Mouse (Mus musculus) hindbrain, embryonic 11.5 days (tissue): ENCODE measurements around the gene Anxa4. TPM values are rescaled to one million over a fixed set of nuclear protein-coding genes. Genes with fewer than 3 reads are reported as not detected.

Experiments used
- ATAC-seq: fragments of 200-750 bp; cut with Nextera tagmentation; 2 replicates; pipeline ENCODE4 v1.8.0; 2017; ENCODE audit warnings: mild to moderate bottlenecking, moderate TSS enrichment, moderate library complexity; ENCODE audit not compliant: low FRiP score
- DNase-seq: peaks from one replicate; pipeline ENCODE4 v3.0.0-alpha.2; 2015; ENCODE audit warnings: low spot score
- H3K27ac ChIP-seq: fragments of 300-500 bp; sonication (generic); 2 replicates; pipeline ENCODE4 v1.5.1; 2014; ENCODE audit warnings: mild to moderate bottlenecking, low read depth, low read length
- H3K27me3 ChIP-seq: fragments of 300-500 bp; sonication (generic); 2 replicates; pipeline ENCODE4 v1.6.1; 2014; ENCODE audit warnings: mild to moderate bottlenecking, low read length, moderate library complexity, mixed read lengths; ENCODE audit not compliant: control insufficient read depth, insufficient read depth
- H3K36me3 ChIP-seq: fragments of 300-500 bp; sonication (generic); 2 replicates; pipeline ENCODE4 v1.6.1; 2014; ENCODE audit warnings: mild to moderate bottlenecking, low read length, moderate library complexity, mixed read lengths; ENCODE audit not compliant: control insufficient read depth, insufficient read depth
- H3K4me1 ChIP-seq: fragments of 300-500 bp; sonication (generic); replicated peaks from 2 replicates; pipeline ENCODE4 v1.6.1; 2014; ENCODE audit warnings: low read length, mixed read lengths; ENCODE audit not compliant: control insufficient read depth, insufficient read depth
- H3K4me2 ChIP-seq: fragments of 300-500 bp; sonication (generic); replicated peaks from 2 replicates; pipeline ENCODE4 v1.6.1; 2014; ENCODE audit warnings: mild to moderate bottlenecking, low read depth, low read length
- H3K4me3 ChIP-seq: fragments of 300-500 bp; sonication (generic); 2 replicates; pipeline ENCODE4 v1.5.1; 2014; ENCODE audit warnings: low read depth, low read length
- H3K9ac ChIP-seq: fragments of 300-500 bp; sonication (generic); 2 replicates; pipeline ENCODE4 v1.6.1; 2014; ENCODE audit warnings: low read depth, low read length
- H3K9me3 ChIP-seq: fragments of 300-500 bp; sonication (generic); 2 replicates; pipeline ENCODE4 v1.6.1; 2016; ENCODE audit warnings: low read length; ENCODE audit not compliant: control insufficient read depth
- WGBS: fragments of 180-500 bp; shearing (Covaris S2); extraction: QIAGEN DNeasy Blood & Tissue Kit; methylation state at CpG from one replicate; pipeline ENCODE4 v1.1.7; 2014; 5-methylcytosine and 5-hydroxymethylcytosine counted together
- polyA plus RNA-seq: library from polyadenylated mRNA; unstranded; fragments of >200 nt; fragmentation: Nextera tagmentation; extraction: Ambion mirVana; gene quantifications from 2 replicates; pipeline ENCODE4 v1.2.1, GENCODE M21; 2014

Anxa4 gene
- polyA plus RNA-seq, 1 experiment from 2014 or later = 11.7 TPM

DNA sequence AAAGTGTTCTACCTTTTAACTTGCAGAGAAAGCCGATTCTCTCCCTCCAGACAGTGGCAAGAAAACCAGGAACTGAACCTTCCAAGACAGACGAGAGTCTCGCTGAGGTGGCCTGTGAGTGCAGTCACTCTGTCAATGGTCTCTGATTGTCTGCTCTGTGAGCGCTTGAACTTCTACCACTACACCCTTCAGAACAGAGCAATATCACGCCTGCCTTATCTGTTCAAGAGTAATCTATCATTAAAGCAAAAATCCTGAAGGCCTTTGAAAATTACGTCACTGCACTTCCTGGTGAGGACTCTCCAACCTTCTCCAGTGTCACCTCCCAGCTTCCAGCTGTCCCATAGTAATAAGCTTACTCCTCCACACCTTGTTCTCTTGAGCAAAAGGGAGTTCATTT lies 18.4 kb downstream of the Anxa4 start:
- no peaks in the 10 kb centered on the region for H3K4me1 ChIP-seq
- H3K9ac ChIP-seq = no peak overlapping the region
- no peak overlapping the region for H3K27ac ChIP-seq
- H3K36me3 ChIP-seq = no peaks in the 10 kb centered on the region
- H3K4me2 ChIP-seq = no peak overlapping the region
- ATAC-seq (no peak), DNase-seq (no peak)
- no peaks in the 10 kb centered on the region for H3K9me3 ChIP-seq
- 87% methylated on average over 6 of the region's 6 CpGs for WGBS
- H3K27me3 ChIP-seq = no peaks in the 10 kb centered on the region
- no peak overlapping the region for H3K4me3 ChIP-seq

DNA sequence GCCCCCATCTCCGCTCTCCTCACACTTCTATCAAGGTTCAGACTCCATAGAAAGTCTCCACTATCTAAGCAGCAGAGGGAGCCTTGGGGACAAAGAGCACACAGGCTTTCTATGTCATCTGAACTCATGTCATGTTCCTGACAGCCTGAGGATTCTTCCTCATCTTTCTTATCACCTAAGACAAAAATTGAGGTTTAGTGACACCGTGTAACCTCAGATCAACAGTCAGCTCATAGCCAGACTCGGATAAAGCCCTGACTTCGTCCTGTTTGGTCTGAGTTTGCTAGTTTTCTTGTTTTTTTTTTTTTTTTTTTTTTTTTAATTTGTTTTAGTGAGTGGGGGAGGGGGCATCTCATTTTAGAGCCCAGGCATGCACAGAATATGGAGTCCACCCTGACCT lies 19.6 kb downstream of the Anxa4 start:
- H3K4me3 ChIP-seq = no peak overlapping the region
- H3K4me2 ChIP-seq = no peak overlapping the region
- no peaks in the 10 kb centered on the region for H3K36me3 ChIP-seq
- DNase-seq (no peak), ATAC-seq (no peak)
- H3K27ac ChIP-seq = no peak overlapping the region
- H3K9me3 ChIP-seq = no peaks in the 10 kb centered on the region
- H3K27me3 ChIP-seq = no peaks in the 10 kb centered on the region
- WGBS = 92% methylated on average over 4 of the region's 4 CpGs
- no peaks in the 10 kb centered on the region for H3K4me1 ChIP-seq
- H3K9ac ChIP-seq = no peak overlapping the region

DNA sequence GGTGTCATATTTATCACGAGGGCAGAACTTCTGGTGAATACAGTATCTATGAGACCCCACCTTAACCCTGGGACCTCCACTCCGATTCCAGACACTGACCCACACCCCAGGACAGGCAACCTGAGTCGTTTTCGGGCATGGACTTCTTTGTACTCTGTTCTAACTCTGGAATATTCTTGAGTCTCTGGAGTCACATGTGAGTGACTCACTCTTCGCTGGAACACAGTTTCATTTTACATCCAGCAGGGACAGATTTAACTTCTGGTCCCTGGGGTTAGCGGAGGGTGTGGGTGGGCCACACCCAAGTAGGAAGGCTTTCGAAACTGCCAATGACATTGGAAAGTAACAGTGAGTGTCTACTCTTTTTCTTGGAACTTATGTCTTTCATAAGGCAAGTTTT lies 20.8 kb downstream of the Anxa4 start:
- Histone ChIP-seq H3K4me2 (no peak overlapping the region), H3K9ac (no peak overlapping the region), H3K36me3 (no peaks in the 10 kb centered on the region), H3K9me3 (no peaks in the 10 kb centered on the region), H3K4me3 (no peak overlapping the region), H3K4me1 (no peaks in the 10 kb centered on the region), H3K27ac (no peak overlapping the region), H3K27me3 (no peaks in the 10 kb centered on the region)
- no peak for DNase-seq
- ATAC-seq = no peak
- 86% methylated on average over 7 of the region's 7 CpGs for WGBS

DNA sequence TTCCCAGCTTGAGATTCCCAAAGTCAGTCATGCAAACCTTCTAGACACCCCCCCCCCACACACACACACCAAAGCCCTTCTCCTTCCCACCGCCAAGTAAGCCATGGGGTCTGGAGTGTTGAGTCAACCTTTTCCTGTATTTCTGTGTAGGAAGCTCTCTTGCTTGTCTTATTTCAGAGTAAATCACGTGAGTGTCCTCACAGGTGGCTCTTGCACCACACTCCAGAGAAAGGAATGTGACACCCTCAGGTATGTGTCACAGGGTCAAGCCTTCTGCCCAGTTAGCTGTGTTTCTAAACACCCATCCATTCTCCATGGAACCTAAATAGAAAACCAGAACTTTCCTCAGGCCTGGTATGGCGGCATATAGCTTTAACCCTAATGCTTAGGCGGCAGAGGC lies 24.4 kb downstream of the Anxa4 start:
- DNase-seq (no peak), ATAC-seq (no peak)
- WGBS = 89% methylated on average over 4 of the region's 4 CpGs
- no peak overlapping the region for H3K27ac ChIP-seq
- no peaks in the 10 kb centered on the region for H3K36me3 ChIP-seq
- H3K27me3 ChIP-seq = no peaks in the 10 kb centered on the region
- H3K4me3 ChIP-seq = no peak overlapping the region
- no peak overlapping the region for H3K9ac ChIP-seq
- no peaks in the 10 kb centered on the region for H3K4me1 ChIP-seq
- H3K4me2 ChIP-seq = no peak overlapping the region
- no peaks in the 10 kb centered on the region for H3K9me3 ChIP-seq

DNA sequence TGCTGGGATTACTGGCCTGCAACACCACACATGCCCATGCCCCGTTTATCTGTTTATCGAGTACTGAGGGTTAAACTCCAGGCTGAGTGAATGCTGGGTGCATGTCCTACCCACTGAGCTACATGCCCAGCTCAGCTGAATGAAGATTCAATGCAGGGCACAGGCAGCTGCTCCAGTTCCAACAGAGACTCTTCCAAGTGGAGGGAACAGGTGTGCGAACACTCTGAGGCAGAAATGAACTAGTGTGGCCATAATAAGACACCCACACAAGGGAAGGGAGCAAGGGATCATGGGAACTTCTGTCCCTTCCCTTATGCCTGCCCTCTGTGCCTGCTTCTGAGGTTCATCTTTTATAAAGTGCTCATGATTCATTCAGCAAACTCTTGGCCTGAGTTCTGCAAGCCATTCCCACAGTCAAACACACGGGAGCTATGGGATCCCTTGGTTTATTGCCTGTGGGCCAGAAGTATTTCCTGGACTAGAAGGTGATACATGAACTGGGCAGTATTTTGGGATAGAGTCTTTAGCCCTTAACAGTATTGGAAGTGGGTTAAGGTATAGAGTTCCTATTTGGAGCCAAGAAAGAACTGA lies 25.1 kb downstream of the Anxa4 start:
- Histone ChIP-seq H3K9me3 (no peaks in the 10 kb centered on the region), H3K4me3 (no peak overlapping the region), H3K4me1 (no peaks in the 10 kb centered on the region), H3K9ac (no peak overlapping the region), H3K4me2 (no peak overlapping the region), H3K36me3 (no peaks in the 10 kb centered on the region), H3K27ac (no peak overlapping the region), H3K27me3 (no peaks in the 10 kb centered on the region)
- DNase-seq (no peak), ATAC-seq (no peak)
- WGBS = 92% methylated on average over 4 of the region's 4 CpGs

DNA sequence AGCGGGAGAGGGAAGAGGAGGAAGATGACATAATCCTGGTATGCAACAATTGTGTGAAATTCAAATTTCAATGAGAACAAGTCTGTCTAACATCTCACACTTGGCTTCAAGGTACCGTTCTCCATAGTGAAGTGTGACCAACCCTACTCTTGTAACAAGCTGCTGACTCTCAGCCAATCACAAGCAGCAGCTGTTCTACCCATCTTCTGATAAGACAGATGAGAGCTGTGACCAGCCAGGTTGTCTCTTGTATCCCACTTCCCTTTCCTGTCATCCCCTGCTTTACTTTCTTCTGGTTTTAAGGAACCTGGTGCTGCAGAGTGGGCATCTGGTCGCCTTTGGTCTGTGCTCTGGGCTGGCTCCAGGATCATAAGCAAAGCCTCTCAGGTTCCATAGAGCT lies 25.9 kb downstream of the Anxa4 start:
- ATAC-seq = no peak
- Histone ChIP-seq H3K4me3 (no peak overlapping the region), H3K4me1 (no peaks in the 10 kb centered on the region), H3K27ac (no peak overlapping the region), H3K4me2 (no peak overlapping the region), H3K36me3 (no peaks in the 10 kb centered on the region), H3K9ac (no peak overlapping the region), H3K9me3 (no peaks in the 10 kb centered on the region), H3K27me3 (no peaks in the 10 kb centered on the region)
- WGBS = 81% methylated on average over 3 of the region's 3 CpGs
- DNase-seq = no peak

DNA sequence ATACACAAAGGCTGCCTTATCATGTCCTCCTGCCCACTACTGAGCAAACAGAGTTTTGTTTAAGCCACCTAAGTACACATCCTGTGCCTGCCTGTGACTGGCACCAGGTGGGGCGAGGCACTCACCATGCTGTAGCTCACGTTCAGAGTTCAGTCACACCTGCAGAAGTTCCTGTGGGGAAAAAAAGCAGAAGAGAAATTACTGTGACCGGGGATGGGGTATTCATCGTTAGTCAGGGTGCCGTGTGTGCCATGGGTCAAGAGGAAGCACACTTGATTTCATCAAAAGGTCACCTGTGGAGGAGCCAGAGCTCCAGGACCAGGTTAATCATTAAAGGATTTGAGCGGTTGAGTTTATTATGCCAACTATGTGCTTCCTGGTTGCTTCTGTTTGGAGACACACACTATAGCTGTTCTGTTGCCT lies 27.7 kb downstream of the Anxa4 start:
- Histone ChIP-seq H3K9ac (no peak overlapping the region), H3K4me2 (no peak overlapping the region), H3K9me3 (no peaks in the 10 kb centered on the region), H3K27ac (no peak overlapping the region), H3K27me3 (no peaks in the 10 kb centered on the region), H3K36me3 (no peaks in the 10 kb centered on the region), H3K4me3 (no peak overlapping the region), H3K4me1 (no peaks in the 10 kb centered on the region)
- DNase-seq (no peak), ATAC-seq (no peak)
- WGBS = 79% methylated on average over 6 of the region's 6 CpGs

DNA sequence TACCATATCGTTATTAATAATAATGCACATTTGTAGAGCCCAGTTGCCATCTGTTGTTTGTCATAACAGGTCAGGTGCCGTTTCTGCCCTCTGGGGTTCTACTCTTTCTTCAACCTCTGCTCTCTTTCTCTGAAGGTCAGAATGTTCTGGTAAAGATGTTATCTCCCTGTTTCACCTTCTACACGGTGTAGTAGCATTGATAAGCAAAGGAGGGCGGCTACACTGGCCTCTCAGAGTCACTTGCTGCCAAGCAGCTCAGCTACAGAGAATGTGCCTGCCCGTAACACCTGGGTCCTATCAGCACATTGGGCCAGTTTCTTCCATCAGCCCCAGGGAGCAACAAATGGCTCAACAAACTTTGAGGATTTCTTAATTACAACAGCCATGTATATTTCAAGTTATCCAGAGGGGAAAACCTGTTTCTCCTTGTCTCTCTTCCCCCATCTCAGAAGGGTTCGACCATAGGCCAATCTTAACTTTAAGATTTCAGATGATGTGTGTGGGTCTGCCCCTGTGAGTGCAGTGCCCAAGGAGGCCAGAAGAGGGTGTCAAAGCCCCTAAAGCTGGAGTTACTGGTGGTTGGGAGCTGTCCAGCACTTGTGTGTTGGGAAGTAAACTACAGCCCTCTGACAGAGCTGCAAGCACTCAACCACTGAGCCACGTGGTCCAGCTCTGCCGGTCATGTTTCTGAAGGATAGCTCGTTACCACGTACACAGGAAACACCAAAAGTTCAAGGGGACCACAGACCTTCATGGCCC lies 39.1 kb downstream of the Anxa4 start:
- 95% methylated on average over 10 of the region's 10 CpGs for WGBS
- H3K27ac ChIP-seq = no peak overlapping the region
- H3K4me3 ChIP-seq = no peak overlapping the region
- no peaks in the 10 kb centered on the region for H3K4me1 ChIP-seq
- no peaks in the 10 kb centered on the region for H3K36me3 ChIP-seq
- H3K9me3 ChIP-seq = no peaks in the 10 kb centered on the region
- no peak overlapping the region for H3K9ac ChIP-seq
- ATAC-seq (no peak), DNase-seq (no peak)
- no peaks in the 10 kb centered on the region for H3K27me3 ChIP-seq
- no peak overlapping the region for H3K4me2 ChIP-seq

DNA sequence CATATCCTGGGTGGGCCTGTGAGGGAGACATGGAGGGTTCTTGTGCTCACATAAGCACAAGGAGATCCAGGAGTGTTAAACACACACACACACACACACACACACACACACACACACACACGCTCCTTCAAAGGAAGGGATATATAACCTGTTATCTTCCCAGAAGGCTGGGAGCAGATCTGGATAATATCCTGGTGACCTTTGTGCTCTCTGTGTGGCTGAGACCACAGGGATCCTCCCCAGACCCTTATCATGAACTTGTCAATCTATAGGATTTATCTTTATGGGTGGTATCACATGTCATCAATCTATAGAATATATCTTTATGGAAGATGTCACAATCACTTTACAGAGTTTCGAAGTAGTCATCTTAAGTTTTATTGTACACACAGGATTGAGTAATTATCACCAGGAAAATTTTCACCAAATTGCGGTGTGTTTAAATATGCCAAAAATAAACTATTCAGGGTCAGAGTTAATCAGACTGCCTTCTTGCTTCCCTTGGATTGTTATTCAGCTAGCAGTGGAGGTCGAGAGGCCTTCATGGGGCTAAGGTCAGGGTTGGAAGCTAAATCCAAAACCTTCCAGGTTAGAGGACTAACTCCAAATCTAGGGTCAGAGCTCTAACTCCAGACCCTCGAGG lies 40.4 kb downstream of the Anxa4 start:
- no peaks in the 10 kb centered on the region for H3K9me3 ChIP-seq
- H3K4me3 ChIP-seq = no peak overlapping the region
- no peak overlapping the region for H3K27ac ChIP-seq
- ATAC-seq = no peak
- no peak for DNase-seq
- H3K27me3 ChIP-seq = no peaks in the 10 kb centered on the region
- no peaks in the 10 kb centered on the region for H3K36me3 ChIP-seq
- no peaks in the 10 kb centered on the region for H3K4me1 ChIP-seq
- H3K4me2 ChIP-seq = no peak overlapping the region
- 79% methylated on average over 5 of the region's 5 CpGs for WGBS
- no peak overlapping the region for H3K9ac ChIP-seq
